Mouse (Mus musculus) heart, adult 2 months (tissue): Measurements from ENCODE around the gene Apol11a. TPM values are rescaled to one million over a fixed set of nuclear protein-coding genes. Genes with fewer than 3 reads are reported as not detected.
"Not testable (repeated sequence)": the region's sequence is repeated elsewhere in the genome, so short reads cannot be mapped to it uniquely, and the experiment has no call there.

Experiments
- DNase-seq, 2 experiments: peaks; one replicate each; pipeline ENCODE4 v3.0.0; 2021
- H3K27ac ChIP-seq: fragments of 200-600 bp; 2 replicates; pipeline ENCODE4 v1.8.1; 2022
- H3K27me3 ChIP-seq: fragments of 200-500 bp; 2 replicates; pipeline ENCODE4 v1.6.1; 2012; ENCODE audit warnings: mild to moderate bottlenecking, low read length, inconsistent platforms, mixed read lengths; ENCODE audit not compliant: control insufficient read depth, insufficient read depth
- H3K36me3 ChIP-seq: fragments of 200-500 bp; 2 replicates; pipeline ENCODE4 v1.6.1; 2012; ENCODE audit warnings: low read length, inconsistent platforms; ENCODE audit not compliant: control insufficient read depth, insufficient read depth
- H3K4me1 ChIP-seq: fragments of 200-500 bp; 2 replicates; pipeline ENCODE4 v1.6.1; 2011; ENCODE audit warnings: low read length; ENCODE audit not compliant: control insufficient read depth, insufficient read depth
- H3K4me3 ChIP-seq: fragments of 200-600 bp; 2 replicates; pipeline ENCODE4 v1.8.1; 2022
- H3K79me2 ChIP-seq: fragments of 200-500 bp; replicated peaks from 2 replicates; pipeline ENCODE4 v1.6.1; 2012; ENCODE audit warnings: mild to moderate bottlenecking, inconsistent platforms, low read length, moderate library complexity, mixed read lengths; ENCODE audit not compliant: control insufficient read depth, insufficient read depth
- H3K9ac ChIP-seq: fragments of 200-500 bp; 2 replicates; pipeline ENCODE4 v1.6.1; 2012; ENCODE audit warnings: low read depth, mild to moderate bottlenecking, control low read depth, inconsistent platforms, low read length, mixed read lengths
- CTCF ChIP-seq: fragments of 200-600 bp; IDR thresholded peaks from 2 replicates; pipeline ENCODE4 v1.8.1; 2022; ENCODE audit warnings: antibody characterized with exemption, mild to moderate bottlenecking, moderate library complexity
- EP300 ChIP-seq: fragments of 200-500 bp; IDR thresholded peaks from 2 replicates; pipeline ENCODE4 v1.6.1; 2011; ENCODE audit warnings: low read depth, low read length, control low read depth; ENCODE audit not compliant: insufficient read depth
- POLR2A ChIP-seq: fragments of 200-500 bp; IDR thresholded peaks from 2 replicates; pipeline ENCODE4 v1.6.1; 2011; ENCODE audit warnings: mild to moderate bottlenecking, low read depth, low read length, control low read depth; ENCODE audit not compliant: insufficient read depth
- WGBS: fragments of 180-500 bp; shearing (Covaris S2); methylation state at CpG from one replicate; pipeline ENCODE4 v1.1.7; 2018; 5-methylcytosine and 5-hydroxymethylcytosine counted together
- intact Hi-C: fragments of 180-260 bp; cut with DNase I; formaldehyde crosslinking; loops from one replicate; pipeline ENCODE4 v1.15.1; 2025
- polyA plus RNA-seq: library from polyadenylated mRNA; depleted of rRNA; stranded (reverse); fragments of >200 nt; gene quantifications from 2 replicates; pipeline ENCODE4 v1.2.3, GENCODE M21; 2012; rRNA removed
- total RNA-seq, 2 experiments: library from RNA; stranded (reverse); gene quantifications; 2 replicates each; pipeline ENCODE4 v1.2.3; 2021

Gene Apol11a
- total and polyA plus RNA-seq, 3 experiments: not detected

DNA sequence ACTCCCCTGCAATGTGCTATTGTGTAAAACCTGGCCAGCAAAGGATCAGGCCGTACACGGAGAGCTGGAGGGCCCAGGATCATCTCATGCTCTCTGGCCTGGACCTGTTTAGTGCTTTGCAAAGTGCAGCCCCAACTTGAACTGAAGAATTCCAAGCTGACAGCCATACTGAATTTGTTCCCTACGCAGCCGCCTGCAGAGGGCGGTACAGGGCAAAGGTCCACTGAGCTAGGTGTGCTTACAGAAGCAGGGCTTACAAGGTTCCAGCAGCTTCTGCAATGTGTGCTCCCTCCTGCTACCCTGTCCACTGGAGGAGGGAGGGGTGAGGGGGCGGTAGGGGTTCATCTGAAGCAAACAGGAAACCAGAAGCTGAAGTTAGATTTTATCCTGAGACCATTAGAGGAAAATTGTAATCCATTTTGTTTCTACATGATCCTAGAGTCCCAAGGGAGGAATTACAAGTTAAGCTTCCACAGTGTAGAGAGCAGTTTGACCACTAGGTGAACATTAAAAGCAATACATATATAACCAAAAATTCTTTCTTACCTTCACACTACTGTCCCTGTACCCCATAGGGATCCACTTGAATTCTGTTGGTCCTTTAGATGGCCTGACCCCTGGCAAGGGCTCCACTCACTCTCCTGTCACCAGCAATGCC is 15.2 kb downstream of the Apol11a start:
- intact Hi-C loops: loop anchor here (2.0 kb wide), 2 partner anchors 107 to 161 kb away; no protein-coding TSS in a partner anchor
- peak; percentile 68 to 84 for DNase-seq
- not testable (repeated sequence) for H3K27me3 ChIP-seq, H3K4me3 ChIP-seq, H3K79me2 ChIP-seq, H3K27ac ChIP-seq, H3K9ac ChIP-seq, H3K36me3 ChIP-seq, H3K4me1 ChIP-seq
- 13% methylated on average over 6 of the region's 6 CpGs for WGBS
- TF ChIP-seq CTCF (peak; percentile 66), EP300 (0 out of 2 replicates have a peak, but pooled peaks have one; percentile 25)

GRCm38 (mm10) chr15:77533216-77533615 is 25.1 kb downstream of the Apol11a start, which contains the start of gene Apol7c:
TSS of gene Apol7c (minus strand) at chr15:77533316.
- no peaks in the 10 kb centered on the region for H3K27me3 ChIP-seq
- TF ChIP-seq CTCF (no peak), EP300 (no peak), POLR2A (no peak)
- no peaks in the 10 kb centered on the region for H3K79me2 ChIP-seq
- H3K4me3 ChIP-seq: no peak within 1 kb of the TSS
- DNase-seq: no peak
- intact Hi-C loops: loop anchor here (10.0 kb wide), 1 partner anchor 82 kb away; no protein-coding TSS in a partner anchor
- no peak within 1 kb of the TSS for H3K27ac ChIP-seq
- H3K36me3 ChIP-seq: no peaks in the 10 kb centered on the region
- H3K4me1 ChIP-seq: no peaks in the 10 kb centered on the region; the same call in 1 of the 2 replicates
- no peak within 1 kb of the TSS for H3K9ac ChIP-seq

- not testable (repeated sequence) for H3K36me3 ChIP-seq, H3K27ac ChIP-seq, H3K79me2 ChIP-seq, H3K4me3 ChIP-seq, H3K4me1 ChIP-seq, DNase-seq, H3K27me3 ChIP-seq, H3K9ac ChIP-seq
- WGBS: 21% methylated on average over 1 of the region's 1 CpGs
- intact Hi-C loops: loop anchor here (10.0 kb wide), 1 partner anchor 76 kb away; no protein-coding TSS in a partner anchor
Measured at GRCm38 (mm10) chr15:77539221-77539620, 31.1 kb downstream of the Apol11a start.

- Histone ChIP-seq H3K79me2 (no peaks in the 10 kb centered on the region), H3K36me3 (no peaks in the 10 kb centered on the region), H3K9ac (no peak within 1 kb of the TSS), H3K27me3 (no peaks in the 10 kb centered on the region), H3K27ac (no peak within 1 kb of the TSS), H3K4me1 (no peaks in the 10 kb centered on the region), H3K4me3 (no peak within 1 kb of the TSS)
- DNase-seq: no peak
- TF ChIP-seq POLR2A (no peak), CTCF (no peak), EP300 (no peak)
- intact Hi-C loops: no loop called here
Measured at GRCm38 (mm10) chr15:77561792-77562191, 53.7 kb downstream of the Apol11a start, which contains the start of gene 1700025B11Rik. TSS of gene 1700025B11Rik (minus strand) at chr15:77561892.

- Histone ChIP-seq H3K36me3 (no peaks in the 10 kb centered on the region), H3K4me1 (no peaks in the 10 kb centered on the region), H3K9ac (no peak overlapping the region), H3K27me3 (no peaks in the 10 kb centered on the region), H3K27ac (no peak overlapping the region), H3K4me3 (no peak overlapping the region), H3K79me2 (no peaks in the 10 kb centered on the region)
- no peak for TF ChIP-seq POLR2A
- peak; percentile 65 for TF ChIP-seq CTCF
- no peak for TF ChIP-seq EP300
- intact Hi-C loops: no loop called here
- no peak for DNase-seq
Measured at GRCm38 (mm10) chr15:77563219-77563618, 55.1 kb downstream of the Apol11a start.

Other genes starting within 250 kb of the Apol11a start
- gene Rbfox2, start 201.3 kb upstream of the Apol11a start, total RNA-seq: 100 to 1,000 TPM; 106 to 110 TPM
- 86.0 and 145 TPM in 2 replicates for gene Rbfox2, start 201.3 kb upstream of the Apol11a start, polyA plus RNA-seq
- under 1 TPM in 1 of 2 experiments, not detected in 1; 0.13 TPM for gene Apol7a, start 109.2 kb upstream of the Apol11a start, total RNA-seq
- gene Apol7a, start 109.2 kb upstream of the Apol11a start, polyA plus RNA-seq: 0.23 and 0.29 TPM in 2 replicates
- gene Apol9a, start 97.1 kb upstream of the Apol11a start, total RNA-seq: under 1 TPM; 0.27 to 0.39 TPM
- 0.73 and 1.00 TPM in 2 replicates for gene Apol9a, start 97.1 kb upstream of the Apol11a start, polyA plus RNA-seq
- under 1 TPM; 0.21 to 0.43 TPM for gene Apol7b, start 60.8 kb upstream of the Apol11a start, total RNA-seq
- gene Apol7b, start 60.8 kb upstream of the Apol11a start, polyA plus RNA-seq: 0.10 TPM in 1 of 2 replicates, not detected in the other
- gene Apol10a, start 31.2 kb upstream of the Apol11a start, total RNA-seq: under 1 TPM in 1 of 2 experiments, not detected in 1; 0.07 TPM
- gene Apol10a, start 31.2 kb upstream of the Apol11a start, polyA plus RNA-seq: not detected in 2 replicates
- gene Apol7c, start 25.0 kb downstream of the Apol11a start, total RNA-seq: not detected
- gene Apol7c, start 25.0 kb downstream of the Apol11a start, polyA plus RNA-seq: 0.12 TPM in 1 of 2 replicates, not detected in the other
- gene 1700025B11Rik, start 53.6 kb downstream of the Apol11a start, total RNA-seq: not detected
- gene 1700025B11Rik, start 53.6 kb downstream of the Apol11a start, polyA plus RNA-seq: not detected in 2 replicates
- 1 to 10 TPM; 1.3 to 3.0 TPM for gene Apol10b, start 87.9 kb downstream of the Apol11a start, total RNA-seq
- 1.9 and 2.8 TPM in 2 replicates for gene Apol10b, start 87.9 kb downstream of the Apol11a start, polyA plus RNA-seq
- gene Gm36245, start 91.0 kb downstream of the Apol11a start, total RNA-seq: not detected
- gene Gm36245, start 91.0 kb downstream of the Apol11a start, polyA plus RNA-seq: 0.45 TPM in 1 of 2 replicates, not detected in the other
- gene Apol11b, start 135.0 kb downstream of the Apol11a start, total RNA-seq: 1 to 10 TPM; 1.3 to 8.1 TPM
- gene Apol11b, start 135.0 kb downstream of the Apol11a start, polyA plus RNA-seq: 0.26 and 6.2 TPM in 2 replicates
- gene Apol7e, start 190.6 kb downstream of the Apol11a start, total RNA-seq: under 1 TPM in 1 of 2 experiments, not detected in 1; 0.48 TPM
- 0.23 and 0.43 TPM in 2 replicates for gene Apol7e, start 190.6 kb downstream of the Apol11a start, polyA plus RNA-seq
- not detected for gene Apol9b, start 220.8 kb downstream of the Apol11a start, total RNA-seq
- 0.53 and 1.7 TPM in 2 replicates for gene Apol9b, start 220.8 kb downstream of the Apol11a start, polyA plus RNA-seq
- gene Apol8, start 248.7 kb downstream of the Apol11a start, total RNA-seq: under 1 TPM in 1 of 2 experiments, not detected in 1; 0.55 TPM
- 0.06 TPM in 1 of 2 replicates, not detected in the other for gene Apol8, start 248.7 kb downstream of the Apol11a start, polyA plus RNA-seq